Mouse (Mus musculus): ENCODE results near the gene Ttc37. TPM values are rescaled to one million over a fixed set of nuclear protein-coding genes. Genes with fewer than 3 reads are reported as not detected.

Gene Ttc37
- polyA plus RNA-seq, 1 experiment from 2014 or later, result 4.3 TPM

GRCm38 (mm10) chr13:76190273-76190672, 91.7 kb downstream of the Ttc37 start:
- Histone ChIP-seq H3K9ac (ENCODE audit: low read depth, low read length) (no peak overlapping the region), H3K4me3 (ENCODE audit: low read depth, low read length) (no peak overlapping the region), H3K36me3 (ENCODE audit: control insufficient read depth, insufficient read depth) (no peaks in the 10 kb centered on the region), H3K9me3 (replicated peaks; ENCODE audit: control insufficient read depth, low read length) (no peaks in the 10 kb centered on the region), H3K27me3 (ENCODE audit: control insufficient read depth, insufficient read depth, low read depth, low read length) (no peaks in the 10 kb centered on the region), H3K27ac (ENCODE audit: low read length) (no peak overlapping the region), H3K4me2 (ENCODE audit: low read depth, low read length) (no peak overlapping the region), H3K4me1 (ENCODE audit: control insufficient read depth, low read depth, low read length) (no peaks in the 10 kb centered on the region)
- WGBS (ENCODE audit: insufficient replicate concordance), result 73% methylated on average over 3 of the region's 3 CpGs
- no peak for ATAC-seq (ENCODE audit: low read depth)

- Histone ChIP-seq H3K4me3 (ENCODE audit: low read depth, low read length) (no peak overlapping the region), H3K4me1 (ENCODE audit: control insufficient read depth, low read depth, low read length) (no peaks in the 10 kb centered on the region; the same call in 1 of the 2 replicates), H3K4me2 (ENCODE audit: low read depth, low read length) (no peak overlapping the region), H3K27me3 (ENCODE audit: control insufficient read depth, insufficient read depth, low read depth, low read length) (no peaks in the 10 kb centered on the region), H3K9ac (ENCODE audit: low read depth, low read length) (no peak overlapping the region), H3K9me3 (replicated peaks; ENCODE audit: control insufficient read depth, low read length) (no peaks in the 10 kb centered on the region), H3K27ac (ENCODE audit: low read length) (no peak overlapping the region), H3K36me3 (ENCODE audit: control insufficient read depth, insufficient read depth) (no peaks in the 10 kb centered on the region)
- no peak for ATAC-seq (ENCODE audit: low read depth)
Observed at GRCm38 (mm10) chr13:76194937-76195336, 96.4 kb downstream of the Ttc37 start.

DNA sequence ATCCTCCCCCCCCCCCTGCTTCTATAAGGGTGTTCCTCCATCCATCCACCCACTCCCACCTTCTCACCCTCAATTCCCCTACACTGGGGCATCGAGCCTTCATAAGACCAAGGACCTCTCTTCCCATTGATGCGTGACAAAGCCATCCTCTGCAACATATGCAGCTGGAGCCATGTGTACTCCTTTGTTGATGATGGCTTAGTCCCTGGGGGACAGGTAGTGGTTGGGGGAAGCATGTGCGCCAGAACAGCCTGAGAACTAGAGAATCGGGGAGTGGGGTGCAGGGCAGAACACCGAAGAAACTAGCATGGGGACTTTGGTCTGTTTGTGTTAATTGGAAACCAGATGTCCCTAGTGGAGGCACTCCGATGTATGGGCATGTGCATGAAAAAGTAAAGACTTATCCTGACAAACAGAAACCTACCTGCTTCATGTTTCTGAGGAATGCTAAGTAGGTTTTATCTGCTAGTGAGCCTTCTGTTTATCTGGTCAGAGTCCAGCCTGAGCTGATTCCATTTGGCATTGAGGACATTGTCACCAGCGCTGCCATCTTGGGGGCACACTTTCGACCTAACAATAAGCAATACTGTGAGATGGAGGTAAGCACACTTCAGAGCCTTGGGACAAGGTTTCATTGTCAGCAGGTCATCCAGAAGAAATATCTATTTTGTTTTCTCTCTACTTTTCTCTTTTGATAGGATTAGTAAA, 97.1 kb downstream of the Ttc37 start:
- WGBS (ENCODE audit: insufficient replicate concordance), result 75% methylated on average over 8 of the region's 8 CpGs
- no peak overlapping the region for H3K4me2 ChIP-seq (ENCODE audit: low read depth, low read length)
- no peak overlapping the region for H3K4me3 ChIP-seq (ENCODE audit: low read depth, low read length)
- H3K27ac ChIP-seq (ENCODE audit: low read length), result no peak overlapping the region
- H3K36me3 ChIP-seq (ENCODE audit: control insufficient read depth, insufficient read depth), result no peaks in the 10 kb centered on the region
- H3K27me3 ChIP-seq (ENCODE audit: control insufficient read depth, insufficient read depth, low read depth, low read length), result no peaks in the 10 kb centered on the region
- no peaks in the 10 kb centered on the region for H3K9me3 ChIP-seq (replicated peaks; ENCODE audit: control insufficient read depth, low read length)
- no peaks in the 10 kb centered on the region; the same call in 1 of the 2 replicates for H3K4me1 ChIP-seq (ENCODE audit: control insufficient read depth, low read depth, low read length)
- no peak overlapping the region for H3K9ac ChIP-seq (ENCODE audit: low read depth, low read length)
- ATAC-seq (ENCODE audit: low read depth), result no peak

DNA sequence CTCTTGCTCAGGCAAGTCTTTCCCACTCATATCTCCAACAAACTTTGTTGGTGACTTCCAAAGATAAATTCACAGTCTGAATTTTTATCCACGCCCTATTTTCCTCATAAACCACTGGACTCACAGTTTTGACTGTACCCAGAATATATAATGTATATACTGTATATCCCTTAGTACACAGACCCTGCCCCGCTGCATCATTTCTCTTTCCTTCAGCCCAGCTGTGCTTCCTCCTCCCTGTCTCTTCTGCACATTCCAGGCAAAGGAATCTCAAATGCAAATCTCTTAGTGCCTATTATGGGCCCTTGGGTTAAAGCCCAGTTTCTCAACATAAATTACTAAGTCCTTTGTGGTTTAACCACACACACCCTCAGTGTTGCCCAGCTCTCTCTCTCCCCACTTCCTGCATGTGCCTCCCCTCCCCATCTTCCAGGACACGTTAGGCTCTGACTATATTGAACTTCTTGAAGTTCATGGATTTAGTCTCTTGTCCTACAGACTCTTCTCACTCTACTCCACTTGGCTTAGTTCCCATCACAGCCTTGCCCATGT, 98.8 kb downstream of the Ttc37 start:
- 51% methylated on average over 3 of the region's 3 CpGs for WGBS (ENCODE audit: insufficient replicate concordance)
- H3K27ac ChIP-seq (ENCODE audit: low read length), result no peak overlapping the region
- H3K4me2 ChIP-seq (ENCODE audit: low read depth, low read length), result no peak overlapping the region

GRCm38 (mm10) chr13:76199943-76200342, 101.4 kb downstream of the Ttc37 start:
- Histone ChIP-seq H3K9ac (ENCODE audit: low read depth, low read length) (no peak overlapping the region), H3K4me1 (ENCODE audit: control insufficient read depth, low read depth, low read length) (no peaks in the 10 kb centered on the region; the same call in 1 of the 2 replicates), H3K36me3 (ENCODE audit: control insufficient read depth, insufficient read depth) (no peaks in the 10 kb centered on the region), H3K27ac (ENCODE audit: low read length) (no peak overlapping the region), H3K4me2 (ENCODE audit: low read depth, low read length) (no peak overlapping the region), H3K4me3 (ENCODE audit: low read depth, low read length) (no peak overlapping the region), H3K27me3 (ENCODE audit: control insufficient read depth, insufficient read depth, low read depth, low read length) (no peaks in the 10 kb centered on the region), H3K9me3 (replicated peaks; ENCODE audit: control insufficient read depth, low read length) (no peaks in the 10 kb centered on the region)
- WGBS (ENCODE audit: insufficient replicate concordance), result 65% methylated on average over 4 of the region's 4 CpGs
- ATAC-seq (ENCODE audit: low read depth), result no peak

More for the DNA sequence above, 98.8 kb downstream of the Ttc37 start:
- Histone ChIP-seq H3K4me3 (ENCODE audit: low read depth, low read length) (no peak overlapping the region), H3K9ac (ENCODE audit: low read depth, low read length) (no peak overlapping the region), H3K9me3 (replicated peaks; ENCODE audit: control insufficient read depth, low read length) (no peaks in the 10 kb centered on the region), H3K36me3 (ENCODE audit: control insufficient read depth, insufficient read depth) (no peaks in the 10 kb centered on the region), H3K4me1 (ENCODE audit: control insufficient read depth, low read depth, low read length) (no peaks in the 10 kb centered on the region; the same call in 1 of the 2 replicates), H3K27me3 (ENCODE audit: control insufficient read depth, insufficient read depth, low read depth, low read length) (no peaks in the 10 kb centered on the region)
- no peak for ATAC-seq (ENCODE audit: low read depth)

DNA sequence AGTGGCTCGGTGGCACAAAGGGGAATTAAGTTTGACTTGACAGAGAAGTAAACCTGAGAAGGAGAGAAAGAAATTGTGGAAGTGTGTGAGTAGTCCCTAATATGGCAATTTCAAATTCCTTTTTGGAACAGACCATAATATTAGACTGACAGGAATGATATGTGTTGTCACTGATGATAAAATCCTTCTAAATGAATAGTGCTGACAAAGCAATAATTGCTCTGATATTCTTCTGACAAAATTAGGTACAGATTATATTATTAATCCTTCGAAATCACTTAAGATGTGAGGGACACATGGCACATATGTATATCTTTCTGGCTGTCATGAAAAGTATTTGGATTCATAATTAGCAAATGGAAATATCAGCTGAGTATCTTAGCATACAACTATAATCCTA, 116.4 kb downstream of the Ttc37 start:
- no peaks in the 10 kb centered on the region for H3K9me3 ChIP-seq (replicated peaks; ENCODE audit: control insufficient read depth, low read length)
- no peak overlapping the region for H3K4me3 ChIP-seq (ENCODE audit: low read depth, low read length)
- no peak for ATAC-seq (ENCODE audit: low read depth)
- H3K4me2 ChIP-seq (ENCODE audit: low read depth, low read length), result no peak overlapping the region
- H3K36me3 ChIP-seq (ENCODE audit: control insufficient read depth, insufficient read depth), result no peaks in the 10 kb centered on the region
- 46% methylated on average over 2 of the region's 2 CpGs for WGBS (ENCODE audit: insufficient replicate concordance)
- H3K27me3 ChIP-seq (ENCODE audit: control insufficient read depth, insufficient read depth, low read depth, low read length), result no peaks in the 10 kb centered on the region
- H3K27ac ChIP-seq (ENCODE audit: low read length), result no peak overlapping the region
- no peak overlapping the region for H3K9ac ChIP-seq (ENCODE audit: low read depth, low read length)
- no peaks in the 10 kb centered on the region for H3K4me1 ChIP-seq (ENCODE audit: control insufficient read depth, low read depth, low read length)

DNA sequence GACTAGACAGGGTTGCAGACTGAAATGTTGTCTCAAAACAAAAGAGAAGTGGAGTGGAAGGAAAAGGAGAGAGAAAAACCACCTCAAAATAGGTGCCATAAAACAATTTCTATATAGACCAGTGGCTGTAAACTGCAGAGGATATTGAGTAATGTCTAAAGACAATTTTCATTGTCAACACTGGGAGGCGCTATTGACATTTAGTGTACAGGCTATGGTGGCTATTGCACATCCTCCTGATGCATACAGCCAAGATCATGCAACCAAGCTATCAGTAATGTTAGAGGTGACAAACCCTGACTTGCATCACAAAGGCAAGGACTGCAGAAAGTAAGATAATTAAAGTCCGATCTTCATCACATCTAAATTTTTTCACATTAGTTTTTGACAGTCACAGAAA, 116.9 kb downstream of the Ttc37 start:
- H3K4me1 ChIP-seq (ENCODE audit: control insufficient read depth, low read depth, low read length), result no peaks in the 10 kb centered on the region
- WGBS (ENCODE audit: insufficient replicate concordance), result 41% methylated on average over 2 of the region's 2 CpGs
- H3K36me3 ChIP-seq (ENCODE audit: control insufficient read depth, insufficient read depth), result no peaks in the 10 kb centered on the region
- no peak overlapping the region for H3K27ac ChIP-seq (ENCODE audit: low read length)
- no peaks in the 10 kb centered on the region for H3K27me3 ChIP-seq (ENCODE audit: control insufficient read depth, insufficient read depth, low read depth, low read length)
- no peak overlapping the region for H3K4me3 ChIP-seq (ENCODE audit: low read depth, low read length)
- ATAC-seq (ENCODE audit: low read depth), result no peak
- H3K4me2 ChIP-seq (ENCODE audit: low read depth, low read length), result no peak overlapping the region
- H3K9ac ChIP-seq (ENCODE audit: low read depth, low read length), result no peak overlapping the region
- H3K9me3 ChIP-seq (replicated peaks; ENCODE audit: control insufficient read depth, low read length), result no peaks in the 10 kb centered on the region

Other genes with a start within 250 kb of the Ttc37 start
- 3.6 and 4.0 TPM in 2 replicates for gene Rhobtb3, start 154.8 kb upstream of the Ttc37 start, polyA plus RNA-seq (2015; fragmentation: Nextera tagmentation; extraction: Ambion mirVana)
- 0.47 and 0.49 TPM in 2 replicates for gene Spata9, start 131.6 kb upstream of the Ttc37 start, polyA plus RNA-seq (2015; fragmentation: Nextera tagmentation; extraction: Ambion mirVana)
- gene Rfesd, start 80.0 kb upstream of the Ttc37 start, polyA plus RNA-seq (2015; fragmentation: Nextera tagmentation; extraction: Ambion mirVana), result 120 and 140 TPM in 2 replicates
- gene Gpr150, start 41.7 kb upstream of the Ttc37 start, polyA plus RNA-seq (2015; fragmentation: Nextera tagmentation; extraction: Ambion mirVana), result 1.8 TPM in 2 replicates
- gene Arsk, start 74 bp upstream of the Ttc37 start, polyA plus RNA-seq (2015; fragmentation: Nextera tagmentation; extraction: Ambion mirVana), result 2.5 and 2.9 TPM in 2 replicates
- gene Fam81b, start 206.3 kb downstream of the Ttc37 start, polyA plus RNA-seq (2015; fragmentation: Nextera tagmentation; extraction: Ambion mirVana), result not detected in 2 replicates